Mouse (Mus musculus) left cerebral cortex, postnatal 10 days (tissue): ENCODE results near the gene Fndc3b. TPM values are rescaled to one million over a fixed set of nuclear protein-coding genes. Genes with fewer than 3 reads are reported as not detected.

ENCODE experiments used
- DNase-seq, 2 experiments: peaks; one replicate each; pipeline ENCODE4 v3.0.0; 2021 to 2022; ENCODE audit warnings: low spot score in 2 of 2, mixed read lengths in 1 of 2; ENCODE audit errors: extremely low spot score in 1 of 2
- intact Hi-C: fragments of 180-260 bp; cut with DNase I; formaldehyde crosslinking; loops from one replicate; pipeline ENCODE4 v1.15.1; 2025
- total RNA-seq, 2 experiments: library from RNA; stranded (reverse); gene quantifications; 2 replicates each; pipeline ENCODE4 v1.2.3; 2021

The Fndc3b gene
- total RNA-seq, 2 experiments from 2014 or later: 22.9 to 25.7 TPM

GRCm38 (mm10) chr3:27712421-27712820 lies 1.3 kb upstream of the Fndc3b start:
- no peak for DNase-seq
- intact Hi-C loops: loop anchor here (5.0 kb wide), 1 partner anchor 130 kb away; no protein-coding TSS in a partner anchor

- intact Hi-C loops: loop anchor here (5.0 kb wide), 1 partner anchor 128 kb away; no protein-coding TSS in a partner anchor
- DNase-seq: peak in 1 of 2 experiments; percentile 89
Observed at GRCm38 (mm10) chr3:27709906-27710647, 1.0 kb downstream of the Fndc3b start.

GRCm38 (mm10) chr3:27709096-27709905 lies 1.8 kb downstream of the Fndc3b start:
- no peak for DNase-seq
- intact Hi-C loops: no loop called here

- no peak for DNase-seq
- intact Hi-C loops: no loop called here
Observed at GRCm38 (mm10) chr3:27708581-27708980, 2.5 kb downstream of the Fndc3b start.

GRCm38 (mm10) chr3:27705761-27706160 lies 5.3 kb downstream of the Fndc3b start:
- intact Hi-C loops: no loop called here

GRCm38 (mm10) chr3:27705056-27705455 lies 6.1 kb downstream of the Fndc3b start:
- DNase-seq: no peak
- intact Hi-C loops: no loop called here

More at GRCm38 (mm10) chr3:27705761-27706160, 5.3 kb downstream of the Fndc3b start:
- DNase-seq: no peak

GRCm38 (mm10) chr3:27704641-27705040 lies 6.5 kb downstream of the Fndc3b start:
- DNase-seq: no peak
- intact Hi-C loops: no loop called here

- intact Hi-C loops: no loop called here
- no peak for DNase-seq
Observed at GRCm38 (mm10) chr3:27703531-27703930, 7.6 kb downstream of the Fndc3b start.

GRCm38 (mm10) chr3:27703081-27703480 lies 8.0 kb downstream of the Fndc3b start:
- DNase-seq: no peak
- intact Hi-C loops: no loop called here

- intact Hi-C loops: loop anchor here (10.0 kb wide), 1 partner anchor 224 kb away; no protein-coding TSS in a partner anchor
- no peak for DNase-seq
Observed at GRCm38 (mm10) chr3:27698671-27699070, 12.4 kb downstream of the Fndc3b start.

- no peak for DNase-seq
Observed at GRCm38 (mm10) chr3:27696449-27696797, 14.7 kb downstream of the Fndc3b start.

GRCm38 (mm10) chr3:27695612-27696448 lies 15.3 kb downstream of the Fndc3b start:
- intact Hi-C loops: loop anchor here (10.0 kb wide), 1 partner anchor 221 kb away; no protein-coding TSS in a partner anchor
- no peak for DNase-seq

More at GRCm38 (mm10) chr3:27696449-27696797, 14.7 kb downstream of the Fndc3b start:
- intact Hi-C loops: loop anchor here (10.0 kb wide), 1 partner anchor 222 kb away; no protein-coding TSS in a partner anchor

- intact Hi-C loops: loop anchor here (10.0 kb wide), 1 partner anchor 220 kb away; no protein-coding TSS in a partner anchor
Observed at GRCm38 (mm10) chr3:27694586-27694985, 16.5 kb downstream of the Fndc3b start.

GRCm38 (mm10) chr3:27694111-27694510 lies 17.0 kb downstream of the Fndc3b start:
- no peak for DNase-seq
- intact Hi-C loops: loop anchor here (10.0 kb wide), 1 partner anchor 219 kb away; no protein-coding TSS in a partner anchor

More at GRCm38 (mm10) chr3:27694586-27694985, 16.5 kb downstream of the Fndc3b start:
- DNase-seq: no peak

- DNase-seq: peak in 1 of 2 experiments; percentile 10
- intact Hi-C loops: loop anchor here (10.0 kb wide), 1 partner anchor 217 kb away; no protein-coding TSS in a partner anchor
Observed at GRCm38 (mm10) chr3:27691486-27692160, 19.5 kb downstream of the Fndc3b start.

GRCm38 (mm10) chr3:27690030-27690429 lies 21.1 kb downstream of the Fndc3b start:
- DNase-seq: peak; percentile 31 to 83
- intact Hi-C loops: loop anchor here (10.0 kb wide), 1 partner anchor 215 kb away; no protein-coding TSS in a partner anchor

- DNase-seq: peak in 1 of 2 experiments; percentile 61
- intact Hi-C loops: no loop called here
Observed at GRCm38 (mm10) chr3:27689149-27689865, 21.8 kb downstream of the Fndc3b start.
